Mouse (Mus musculus) midbrain, embryonic 10.5 days (tissue): ENCODE results near the gene Ifnz. TPM values are rescaled to one million over a fixed set of nuclear protein-coding genes. Genes with fewer than 3 reads are reported as not detected.
"Not testable (repeated sequence)": the region's sequence is repeated elsewhere in the genome, so short reads cannot be mapped to it uniquely, and the experiment has no call there.

Experiments used
- DNase-seq: peaks from one replicate; pipeline ENCODE4 v3.0.0-alpha.2; 2017; ENCODE audit warnings: low spot score
- H3K27ac ChIP-seq: fragments of 300-500 bp; sonication (generic); replicated peaks from 2 replicates; pipeline ENCODE4 v1.5.1; 2016; ENCODE audit warnings: mild to moderate bottlenecking
- H3K27me3 ChIP-seq: fragments of 300-500 bp; sonication (generic); 2 replicates; pipeline ENCODE4 v1.6.1; 2016; ENCODE audit warnings: low read depth, mild to moderate bottlenecking; ENCODE audit not compliant: poor library complexity, severe bottlenecking
- H3K36me3 ChIP-seq: fragments of 300-500 bp; sonication (generic); 2 replicates; pipeline ENCODE4 v1.6.1; 2016; ENCODE audit warnings: mild to moderate bottlenecking, moderate library complexity
- H3K4me1 ChIP-seq: fragments of 300-500 bp; sonication (generic); 2 replicates; pipeline ENCODE4 v1.6.1; 2016
- H3K4me3 ChIP-seq: fragments of 300-500 bp; sonication (generic); 2 replicates; pipeline ENCODE4 v1.5.1; 2016; ENCODE audit warnings: mild to moderate bottlenecking, moderate library complexity
- H3K9me3 ChIP-seq: fragments of 300-500 bp; sonication (generic); replicated peaks from 2 replicates; pipeline ENCODE4 v1.6.1; 2016; ENCODE audit warnings: mild to moderate bottlenecking
- WGBS: fragments of 180-500 bp; shearing (Covaris S2); methylation state at CpG from one replicate; pipeline ENCODE4 v1.1.7; 2016; 5-methylcytosine and 5-hydroxymethylcytosine counted together
- polyA plus RNA-seq: library from polyadenylated mRNA; unstranded; fragments of >200 nt; fragmentation: Nextera tagmentation; extraction: Ambion mirVana; gene quantifications from 2 replicates; pipeline ENCODE4 v1.2.1, GENCODE M21; 2016

Gene Ifnz
- polyA plus RNA-seq: 0.51 TPM in 1 of 2 replicates, not detected in the other

GRCm38 (mm10) chr4:88781831-88782230, at the start of gene Ifnz:
Ifnz (plus strand) TSS chr4:88782131.
- not testable (repeated sequence) for H3K27ac ChIP-seq, H3K4me1 ChIP-seq, H3K36me3 ChIP-seq, DNase-seq, H3K9me3 ChIP-seq, H3K27me3 ChIP-seq
- H3K4me3 ChIP-seq: peak within 1 kb of the TSS; percentile 35; the same call in 1 of the 2 replicates
- WGBS: 28% methylated on average over 5 of the region's 7 CpGs

GRCm38 (mm10) chr4:88738480-88738879, 43.5 kb upstream of the Ifnz start:
- WGBS: 5% methylated on average over 2 of the region's 2 CpGs
- no peaks in the 10 kb centered on the region for H3K27me3 ChIP-seq
- no peaks in the 10 kb centered on the region for H3K4me1 ChIP-seq
- no peaks in the 10 kb centered on the region for H3K9me3 ChIP-seq
- no peak overlapping the region for H3K27ac ChIP-seq
- DNase-seq: peak; percentile 74
- no peak overlapping the region for H3K4me3 ChIP-seq
- H3K36me3 ChIP-seq: no peaks in the 10 kb centered on the region

GRCm38 (mm10) chr4:88739036-88739435, 42.9 kb upstream of the Ifnz start:
- WGBS: 89% methylated on average over 6 of the region's 6 CpGs
- DNase-seq: no peak

GRCm38 (mm10) chr4:88741426-88741825, 40.5 kb upstream of the Ifnz start:
- WGBS: 90% methylated on average over 4 of the region's 4 CpGs
- no peak for DNase-seq
- no peaks in the 10 kb centered on the region for H3K9me3 ChIP-seq

More at GRCm38 (mm10) chr4:88739036-88739435, 42.9 kb upstream of the Ifnz start:
- no peaks in the 10 kb centered on the region for H3K36me3 ChIP-seq
- no peaks in the 10 kb centered on the region for H3K9me3 ChIP-seq
- no peak overlapping the region for H3K27ac ChIP-seq
- H3K4me3 ChIP-seq: no peak overlapping the region
- H3K27me3 ChIP-seq: no peaks in the 10 kb centered on the region
- H3K4me1 ChIP-seq: no peaks in the 10 kb centered on the region

GRCm38 (mm10) chr4:88742771-88743371, 39.1 kb upstream of the Ifnz start:
- WGBS: 82% methylated on average over 7 of the region's 7 CpGs
- H3K27me3 ChIP-seq: no peaks in the 10 kb centered on the region
- H3K9me3 ChIP-seq: no peaks in the 10 kb centered on the region
- H3K4me1 ChIP-seq: peaks cover 8% of the 10 kb centered on the region
- DNase-seq: no peak
- no peak overlapping the region for H3K27ac ChIP-seq
- no peak overlapping the region for H3K4me3 ChIP-seq
- no peaks in the 10 kb centered on the region for H3K36me3 ChIP-seq

More at GRCm38 (mm10) chr4:88741426-88741825, 40.5 kb upstream of the Ifnz start:
- Histone ChIP-seq H3K4me3 (no peak overlapping the region), H3K27me3 (no peaks in the 10 kb centered on the region), H3K4me1 (peaks cover 8% of the 10 kb centered on the region), H3K27ac (no peak overlapping the region), H3K36me3 (no peaks in the 10 kb centered on the region)

GRCm38 (mm10) chr4:88744207-88744606, 37.7 kb upstream of the Ifnz start:
- Histone ChIP-seq H3K27me3 (no peaks in the 10 kb centered on the region), H3K36me3 (no peaks in the 10 kb centered on the region), H3K4me1 (peaks cover 8% of the 10 kb centered on the region), H3K27ac (no peak overlapping the region), H3K9me3 (no peaks in the 10 kb centered on the region), H3K4me3 (no peak overlapping the region)
- 85% methylated on average over 3 of the region's 3 CpGs for WGBS
- DNase-seq: no peak

- WGBS: 68% methylated on average over 6 of the region's 6 CpGs
- DNase-seq: no peak
- Histone ChIP-seq H3K4me3 (no peak overlapping the region), H3K9me3 (no peaks in the 10 kb centered on the region), H3K27ac (no peak overlapping the region), H3K4me1 (peaks cover 8% of the 10 kb centered on the region), H3K27me3 (no peaks in the 10 kb centered on the region), H3K36me3 (no peaks in the 10 kb centered on the region)
These were observed 32.0 kb upstream of the Ifnz start for GRCm38 (mm10) chr4:88749926-88750325.

GRCm38 (mm10) chr4:88754818-88755340, 27.1 kb upstream of the Ifnz start, which contains the start of gene Gm13271:
Gm13271 (plus strand) TSS chr4:88754868.
- H3K9me3 ChIP-seq, H3K36me3 ChIP-seq, H3K4me3 ChIP-seq, DNase-seq, H3K27ac ChIP-seq, H3K27me3 ChIP-seq: not testable (repeated sequence)
- H3K4me1 ChIP-seq: peaks cover 11% of the 10 kb centered on the region
- 70% methylated on average over 15 of the region's 15 CpGs for WGBS

- peaks cover 13% of the 10 kb centered on the region for H3K4me1 ChIP-seq
- not testable (repeated sequence) for H3K27me3 ChIP-seq, H3K9me3 ChIP-seq, H3K36me3 ChIP-seq
- H3K4me3 ChIP-seq: peak overlapping the region; percentile 63
- WGBS: 13% methylated on average over 29 of the region's 31 CpGs
- peak overlapping the region; percentile 86 for H3K27ac ChIP-seq
- peak; percentile 50 for DNase-seq
These were observed 25.1 kb upstream of the Ifnz start for GRCm38 (mm10) chr4:88756581-88757513.

GRCm38 (mm10) chr4:88757628-88758031, 24.3 kb upstream of the Ifnz start:
- peak overlapping the region; percentile 63 for H3K4me3 ChIP-seq
- H3K27me3 ChIP-seq: not testable (repeated sequence)

GRCm38 (mm10) chr4:88758751-88759150, 23.2 kb upstream of the Ifnz start:
- 91% methylated on average over 9 of the region's 9 CpGs for WGBS
- not testable (repeated sequence) for DNase-seq, H3K9me3 ChIP-seq, H3K27ac ChIP-seq, H3K27me3 ChIP-seq, H3K4me3 ChIP-seq, H3K36me3 ChIP-seq
- H3K4me1 ChIP-seq: peaks cover 17% of the 10 kb centered on the region

More at GRCm38 (mm10) chr4:88757628-88758031, 24.3 kb upstream of the Ifnz start:
- H3K36me3 ChIP-seq, H3K9me3 ChIP-seq: not testable (repeated sequence)
- H3K4me1 ChIP-seq: peaks cover 14% of the 10 kb centered on the region
- under 1% methylated on average over 21 of the region's 21 CpGs for WGBS
- peak; percentile 87 for DNase-seq
- peak overlapping the region; percentile 86 for H3K27ac ChIP-seq

- WGBS: 25% methylated on average over 10 of the region's 14 CpGs
These were observed 22.2 kb upstream of the Ifnz start, which contains the start of gene Gm13283 for GRCm38 (mm10) chr4:88759610-88760268. Gm13283 (plus strand) TSS chr4:88760119.

More at GRCm38 (mm10) chr4:88759610-88760268, 22.2 kb upstream of the Ifnz start, which contains the start of gene Gm13283:
- not testable (repeated sequence) for H3K9me3 ChIP-seq, DNase-seq, H3K27ac ChIP-seq, H3K36me3 ChIP-seq, H3K27me3 ChIP-seq
- H3K4me3 ChIP-seq: peak within 1 kb of the TSS; percentile 44
- peaks cover 17% of the 10 kb centered on the region for H3K4me1 ChIP-seq
